Mouse (Mus musculus) MEL (cell line): Measurements from ENCODE around the gene Ltbp2.

Source experiments
- BHLHE40 ChIP-seq: IDR thresholded peaks from 2 replicates; pipeline ENCODE4 v1.6.1; 2012; ENCODE audit warnings: low read depth, mild to moderate bottlenecking, inconsistent platforms, low read length, improper control_type of control experiment, borderline replicate concordance
- CHD2 ChIP-seq: IDR thresholded peaks from 2 replicates; pipeline ENCODE4 v1.6.1; 2011; ENCODE audit warnings: low read length, improper control_type of control experiment
- CTCF ChIP-seq, 3 experiments: IDR thresholded peaks in 2 of 3; conservative IDR thresholded peaks in 1 of 3; 2 replicates each; pipeline ENCODE4 v1.5.1; 2011 to 2012; ENCODE audit warnings: low read length in 3 of 3, low read depth in 2 of 3, mild to moderate bottlenecking in 2 of 3, improper control_type of control experiment in 1 of 3, inconsistent platforms in 1 of 3, mixed read lengths in 1 of 3, moderate library complexity in 1 of 3; ENCODE audit not compliant: control insufficient read depth in 1 of 3, insufficient read depth in 1 of 3, poor library complexity in 1 of 3, severe bottlenecking in 1 of 3
- ELF1 ChIP-seq: IDR thresholded peaks from 2 replicates; pipeline ENCODE4 v1.6.1; 2014; ENCODE audit warnings: low read depth, mild to moderate bottlenecking, inconsistent platforms, low read length, improper control_type of control experiment, moderate library complexity
- KAT2A ChIP-seq: conservative IDR thresholded peaks from 2 replicates; pipeline ENCODE4 v1.6.1; 2012; ENCODE audit warnings: low read depth, low read length, improper control_type of control experiment, inconsistent platforms
- MAFK ChIP-seq: IDR thresholded peaks from 2 replicates; pipeline ENCODE4 v1.6.1; 2011; ENCODE audit warnings: low read depth, mild to moderate bottlenecking, low read length, improper control_type of control experiment, borderline replicate concordance
- MAX ChIP-seq: IDR thresholded peaks from 2 replicates; pipeline ENCODE4 v1.6.1; 2011; ENCODE audit warnings: low read length, improper control_type of control experiment
- MYB ChIP-seq: IDR thresholded peaks from 2 replicates; pipeline ENCODE4 v1.6.1; 2011; ENCODE audit warnings: mild to moderate bottlenecking, low read depth, low read length, improper control_type of control experiment
- POLR2A ChIP-seq, 2 experiments: IDR thresholded peaks; 2 replicates each; pipeline ENCODE4 v1.6.1; 2011 to 2012; ENCODE audit warnings: low read length in 2 of 2, mild to moderate bottlenecking in 2 of 2, control low read depth in 1 of 2, improper control_type of control experiment in 1 of 2, low read depth in 1 of 2, moderate library complexity in 1 of 2; ENCODE audit not compliant: control insufficient read depth in 1 of 2, insufficient read depth in 1 of 2, poor library complexity in 1 of 2
- SMC3 ChIP-seq: IDR thresholded peaks from 2 replicates; pipeline ENCODE4 v1.6.1; 2011; ENCODE audit warnings: low read depth, low read length, improper control_type of control experiment
- TBP ChIP-seq: IDR thresholded peaks from 2 replicates; pipeline ENCODE4 v1.8.0; 2011; ENCODE audit warnings: low read depth, low read length, improper control_type of control experiment
- USF1 ChIP-seq: IDR thresholded peaks from 2 replicates; pipeline ENCODE4 v1.6.1; 2014; ENCODE audit warnings: low read depth, mild to moderate bottlenecking, inconsistent platforms, low read length, improper control_type of control experiment, moderate library complexity
- ZMIZ1 ChIP-seq: IDR thresholded peaks from 2 replicates; pipeline ENCODE4 v1.6.1; 2012; ENCODE audit warnings: low read depth, mild to moderate bottlenecking, inconsistent platforms, low read length, improper control_type of control experiment, moderate library complexity

- TF ChIP-seq TBP, result no peak
- TF ChIP-seq POLR2A (IDR thresholded peaks at IDR 0.05; ENCODE audit: control insufficient read depth in 1 of 2, insufficient read depth in 1 of 2, low read depth in 1 of 2, low read length in 2 of 2, poor library complexity in 1 of 2), result no peak
- no peak for TF ChIP-seq MAX
- no peak for TF ChIP-seq ELF1
- TF ChIP-seq KAT2A, result no peak
- TF ChIP-seq CTCF (IDR thresholded peaks at IDR 0.05 in 2 of 3, conservative IDR thresholded peaks at IDR 0.05 in 1 of 3; ENCODE audit: control insufficient read depth in 1 of 3, insufficient read depth in 1 of 3, low read depth in 2 of 3, low read length in 3 of 3, poor library complexity in 1 of 3, severe bottlenecking in 1 of 3), result no peak
- no peak for TF ChIP-seq ZMIZ1
- no peak for TF ChIP-seq MAFK
- TF ChIP-seq CHD2, result no peak
- TF ChIP-seq BHLHE40, result no peak
- TF ChIP-seq USF1, result no peak
- TF ChIP-seq MYB, result no peak
- no peak for TF ChIP-seq SMC3
Measured at GRCm38 (mm10) chr12:84918809-84919208, 42.5 kb upstream of the Ltbp2 start.
